Mouse (Mus musculus): ENCODE data around the gene Tmcc2. TPM values are rescaled to one million over a fixed set of nuclear protein-coding genes. Genes with fewer than 3 reads are reported as not detected.

Gene Tmcc2
- polyA plus RNA-seq, 1 experiment: 6.0 TPM

GRCm38 (mm10) chr1:132416943-132417290 lies 25.8 kb upstream of the Tmcc2 start:
- 9% methylated on average over 6 of the region's 6 CpGs for WGBS
- no peak for TF ChIP-seq POLR2A (IDR thresholded peaks at IDR 0.05; ENCODE audit: low read depth, low read length)
- no peak for TF ChIP-seq CTCF (conservative IDR thresholded peaks at IDR 0.05; ENCODE audit: insufficient read depth, insufficient read length, low read depth, low read length)
- DNase-seq: no peak

GRCm38 (mm10) chr1:132416244-132416942 lies 25.3 kb upstream of the Tmcc2 start:
- WGBS: 55% methylated on average over 8 of the region's 8 CpGs
- H3K4me1 ChIP-seq (ENCODE audit: control insufficient read depth, insufficient read depth, low read length): peaks cover 10% of the 10 kb centered on the region; the same call in 1 of the 2 replicates
- TF ChIP-seq POLR2A (IDR thresholded peaks at IDR 0.05; ENCODE audit: low read depth, low read length) (no peak), CTCF (conservative IDR thresholded peaks at IDR 0.05; ENCODE audit: insufficient read depth, insufficient read length, low read depth, low read length) (no peak)
- H3K27me3 ChIP-seq (replicated peaks; ENCODE audit: control insufficient read depth, insufficient read depth, low read length): no peaks in the 10 kb centered on the region
- no peaks in the 10 kb centered on the region for H3K36me3 ChIP-seq (ENCODE audit: control insufficient read depth, insufficient read depth, low read length)
- H3K27ac ChIP-seq (ENCODE audit: insufficient read depth, low read depth, low read length): peak overlapping the region; percentile 65; the same call in 1 of the 2 replicates
- no peak overlapping the region for H3K4me3 ChIP-seq (ENCODE audit: insufficient read depth, low read depth, low read length)
- DNase-seq: no peak

More at GRCm38 (mm10) chr1:132416943-132417290, 25.8 kb upstream of the Tmcc2 start:
- H3K36me3 ChIP-seq (ENCODE audit: control insufficient read depth, insufficient read depth, low read length): no peaks in the 10 kb centered on the region
- peaks cover 12% of the 10 kb centered on the region; the same call in 1 of the 2 replicates for H3K4me1 ChIP-seq (ENCODE audit: control insufficient read depth, insufficient read depth, low read length)
- no peaks in the 10 kb centered on the region for H3K27me3 ChIP-seq (replicated peaks; ENCODE audit: control insufficient read depth, insufficient read depth, low read length)
- H3K4me3 ChIP-seq (ENCODE audit: insufficient read depth, low read depth, low read length): peak overlapping the region; percentile 80
- H3K27ac ChIP-seq (ENCODE audit: insufficient read depth, low read depth, low read length): peak overlapping the region; percentile 65

- Histone ChIP-seq H3K4me1 (ENCODE audit: control insufficient read depth, insufficient read depth, low read length) (no peaks in the 10 kb centered on the region), H3K27ac (ENCODE audit: insufficient read depth, low read depth, low read length) (no peak overlapping the region), H3K36me3 (ENCODE audit: control insufficient read depth, insufficient read depth, low read length) (no peaks in the 10 kb centered on the region), H3K27me3 (replicated peaks; ENCODE audit: control insufficient read depth, insufficient read depth, low read length) (no peaks in the 10 kb centered on the region), H3K4me3 (ENCODE audit: insufficient read depth, low read depth, low read length) (no peak overlapping the region)
- WGBS: 81% methylated on average over 3 of the region's 3 CpGs
- DNase-seq: peak; percentile 18
- TF ChIP-seq POLR2A (IDR thresholded peaks at IDR 0.05; ENCODE audit: low read depth, low read length) (no peak), CTCF (conservative IDR thresholded peaks at IDR 0.05; ENCODE audit: insufficient read depth, insufficient read length, low read depth, low read length) (no peak)
Observed at GRCm38 (mm10) chr1:132410657-132411056, 19.6 kb upstream of the Tmcc2 start.

- 95% methylated on average over 1 of the region's 1 CpGs for WGBS
- H3K4me1 ChIP-seq (ENCODE audit: control insufficient read depth, insufficient read depth, low read length): no peaks in the 10 kb centered on the region
- H3K4me3 ChIP-seq (ENCODE audit: insufficient read depth, low read depth, low read length): no peak overlapping the region
- no peaks in the 10 kb centered on the region for H3K27me3 ChIP-seq (replicated peaks; ENCODE audit: control insufficient read depth, insufficient read depth, low read length)
- H3K36me3 ChIP-seq (ENCODE audit: control insufficient read depth, insufficient read depth, low read length): no peaks in the 10 kb centered on the region
- no peak overlapping the region for H3K27ac ChIP-seq (ENCODE audit: insufficient read depth, low read depth, low read length)
- no peak for DNase-seq
- no peak for TF ChIP-seq POLR2A (IDR thresholded peaks at IDR 0.05; ENCODE audit: low read depth, low read length)
- no peak for TF ChIP-seq CTCF (conservative IDR thresholded peaks at IDR 0.05; ENCODE audit: insufficient read depth, insufficient read length, low read depth, low read length)
Observed at GRCm38 (mm10) chr1:132401843-132402242, 10.8 kb upstream of the Tmcc2 start.

- TF ChIP-seq POLR2A (IDR thresholded peaks at IDR 0.05; ENCODE audit: low read depth, low read length) (no peak), CTCF (conservative IDR thresholded peaks at IDR 0.05; ENCODE audit: insufficient read depth, insufficient read length, low read depth, low read length) (no peak)
- H3K27ac ChIP-seq (ENCODE audit: insufficient read depth, low read depth, low read length): no peak overlapping the region
- WGBS: 71% methylated on average over 1 of the region's 1 CpGs
Observed at GRCm38 (mm10) chr1:132400538-132400937, 9.5 kb upstream of the Tmcc2 start.

GRCm38 (mm10) chr1:132396705-132397104 lies 5.6 kb upstream of the Tmcc2 start:
- DNase-seq: no peak
- H3K27me3 ChIP-seq (replicated peaks; ENCODE audit: control insufficient read depth, insufficient read depth, low read length): no peaks in the 10 kb centered on the region
- H3K27ac ChIP-seq (ENCODE audit: insufficient read depth, low read depth, low read length): no peak overlapping the region
- H3K36me3 ChIP-seq (ENCODE audit: control insufficient read depth, insufficient read depth, low read length): no peaks in the 10 kb centered on the region
- WGBS: 63% methylated on average over 2 of the region's 2 CpGs
- TF ChIP-seq CTCF (conservative IDR thresholded peaks at IDR 0.05; ENCODE audit: insufficient read depth, insufficient read length, low read depth, low read length): no peak
- no peak for TF ChIP-seq POLR2A (IDR thresholded peaks at IDR 0.05; ENCODE audit: low read depth, low read length)
- no peaks in the 10 kb centered on the region for H3K4me1 ChIP-seq (ENCODE audit: control insufficient read depth, insufficient read depth, low read length)
- H3K4me3 ChIP-seq (ENCODE audit: insufficient read depth, low read depth, low read length): no peak overlapping the region

More at GRCm38 (mm10) chr1:132400538-132400937, 9.5 kb upstream of the Tmcc2 start:
- DNase-seq: no peak
- Histone ChIP-seq H3K4me1 (ENCODE audit: control insufficient read depth, insufficient read depth, low read length) (no peaks in the 10 kb centered on the region), H3K4me3 (ENCODE audit: insufficient read depth, low read depth, low read length) (no peak overlapping the region), H3K27me3 (replicated peaks; ENCODE audit: control insufficient read depth, insufficient read depth, low read length) (no peaks in the 10 kb centered on the region), H3K36me3 (ENCODE audit: control insufficient read depth, insufficient read depth, low read length) (no peaks in the 10 kb centered on the region)

GRCm38 (mm10) chr1:132392872-132393271 lies 1.8 kb upstream of the Tmcc2 start:
- TF ChIP-seq POLR2A (IDR thresholded peaks at IDR 0.05; ENCODE audit: low read depth, low read length): no peak
- TF ChIP-seq CTCF (conservative IDR thresholded peaks at IDR 0.05; ENCODE audit: insufficient read depth, insufficient read length, low read depth, low read length): no peak
- DNase-seq: no peak
- Histone ChIP-seq H3K4me1 (ENCODE audit: control insufficient read depth, insufficient read depth, low read length) (no peaks in the 10 kb centered on the region), H3K36me3 (ENCODE audit: control insufficient read depth, insufficient read depth, low read length) (no peaks in the 10 kb centered on the region), H3K27ac (ENCODE audit: insufficient read depth, low read depth, low read length) (no peak overlapping the region), H3K27me3 (replicated peaks; ENCODE audit: control insufficient read depth, insufficient read depth, low read length) (no peaks in the 10 kb centered on the region), H3K4me3 (ENCODE audit: insufficient read depth, low read depth, low read length) (no peak overlapping the region)
- 71% methylated on average over 5 of the region's 5 CpGs for WGBS

Data from kidney, adult 2 months (tissue).